Mouse (Mus musculus): ENCODE measurements around the gene Hmcn1.

DNA sequence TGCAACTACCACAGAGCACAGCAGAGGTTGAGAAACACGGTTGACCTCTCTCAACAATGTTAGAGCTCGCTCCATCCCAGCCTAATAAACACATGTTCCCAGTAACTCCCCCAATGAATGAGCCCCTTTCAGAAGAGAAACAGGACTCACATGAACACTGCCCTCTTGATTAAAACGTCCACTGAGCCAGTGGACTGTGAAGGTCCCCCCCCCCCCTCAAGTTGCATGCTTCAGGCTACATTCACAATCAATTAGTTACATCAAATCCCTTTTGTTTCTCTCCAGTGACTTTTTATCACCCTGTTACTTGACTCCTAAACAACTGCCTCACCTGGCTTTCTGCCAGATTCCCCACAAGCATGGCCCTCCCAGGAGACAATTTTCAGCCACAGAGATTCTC, 43.2 kb downstream of the Hmcn1 start:
- no peak for TF ChIP-seq GATA1 (IDR thresholded peaks at IDR 0.05; ENCODE audit: low read length)
- TF ChIP-seq TAL1 (IDR thresholded peaks at IDR 0.05; ENCODE audit: low read length), result no peak
